Mouse (Mus musculus): ENCODE data around the gene Stat5a. TPM values are rescaled to one million over a fixed set of nuclear protein-coding genes. Genes with fewer than 3 reads are reported as not detected.

Gene Stat5a
- polyA plus RNA-seq, 1 experiment from 2014 or later, result 4.0 TPM

DNA sequence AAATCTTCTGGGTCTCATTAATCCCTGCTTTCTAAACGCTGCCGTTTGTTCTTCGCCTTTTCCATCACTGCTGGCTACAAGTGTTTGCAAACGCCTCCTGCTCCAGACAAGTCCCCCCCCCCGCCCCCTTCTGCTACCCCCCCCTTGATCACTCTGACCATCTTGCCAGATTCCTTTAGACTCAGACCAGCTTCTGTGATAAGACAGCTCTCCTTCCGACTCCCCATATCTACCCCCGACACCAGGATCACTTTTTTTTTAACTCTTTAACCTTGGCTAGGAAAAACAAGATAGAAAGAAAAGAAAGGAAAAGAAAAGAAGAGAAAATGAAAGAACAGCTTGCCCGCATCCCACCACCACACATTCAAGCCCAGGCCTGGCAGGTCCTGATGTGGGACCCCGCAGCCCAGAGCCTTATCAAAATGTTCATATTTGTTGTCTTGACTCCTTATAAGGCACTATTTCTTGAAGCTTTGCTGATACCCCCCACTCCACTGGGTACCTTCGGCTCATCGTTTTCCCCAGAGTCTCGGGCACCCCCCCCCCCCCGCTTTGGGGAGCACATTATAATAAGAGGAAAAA is 9.6 kb upstream of the Stat5a start:
- peak overlapping the region; percentile 85 for H3K4me2 ChIP-seq
- no peak for ATAC-seq (ENCODE audit: insufficient number of reproducible peaks, insufficient read depth, low FRiP score, low TSS enrichment, low read depth)
- H3K9me3 ChIP-seq, result no peaks in the 10 kb centered on the region
- no peaks in the 10 kb centered on the region for H3K36me3 ChIP-seq
- H3K4me3 ChIP-seq (replicated peaks), result peak overlapping the region; percentile 80
- peak overlapping the region; percentile 80; the same call in 1 of the 2 replicates for H3K27ac ChIP-seq
- H3K27me3 ChIP-seq, result peaks cover 24% of the 10 kb centered on the region
- WGBS, result 4% methylated on average over 13 of the region's 13 CpGs
- H3K4me1 ChIP-seq (replicated peaks), result peaks cover 22% of the 10 kb centered on the region
- H3K9ac ChIP-seq (replicated peaks), result peak overlapping the region; percentile 90

DNA sequence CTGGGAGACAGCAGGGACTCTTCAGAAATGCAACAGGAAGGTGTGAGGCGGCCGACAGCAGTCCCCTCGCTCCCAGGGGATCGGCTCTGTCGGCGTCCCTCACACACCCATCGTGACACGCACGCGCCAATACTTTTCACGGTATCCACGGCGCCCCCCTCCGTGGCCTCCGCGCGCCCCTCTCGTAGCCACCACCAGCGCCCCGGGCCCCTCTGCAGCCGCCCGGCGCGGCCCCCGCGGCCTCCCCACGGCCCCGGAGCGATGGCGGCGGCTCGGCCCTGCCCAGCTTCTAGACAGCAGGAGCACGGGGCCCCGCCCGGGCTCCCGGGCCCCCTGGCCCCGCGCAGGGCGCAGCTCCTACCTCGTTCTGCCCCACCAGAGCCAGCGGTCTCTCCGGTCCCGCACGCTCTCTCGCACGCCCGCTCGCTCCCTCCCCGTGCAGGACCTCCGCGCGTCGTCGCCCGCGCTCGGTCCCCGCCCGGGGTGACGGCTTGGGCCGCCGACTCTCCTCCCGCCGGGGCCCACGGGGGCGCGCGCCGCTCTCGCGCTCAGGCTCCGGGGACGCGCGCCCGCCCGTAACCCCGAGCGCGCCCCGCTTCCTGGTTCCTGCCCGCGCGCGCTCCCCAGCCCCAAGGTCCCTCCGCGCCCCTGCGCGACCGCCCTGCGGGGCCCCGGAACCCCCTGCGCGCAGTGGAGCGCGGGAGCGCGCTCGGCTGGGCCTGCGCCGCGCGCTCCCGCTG is 8.9 kb upstream of the Stat5a start, which contains the start of gene Stat5b:
Gene Stat5b (minus strand): TSS at position 687 of the 740 bp plus-strand sequence.
- ATAC-seq (ENCODE audit: insufficient number of reproducible peaks, insufficient read depth, low FRiP score, low TSS enrichment, low read depth), result peak; percentile 48; the same call in 1 of the 2 replicates
- H3K4me1 ChIP-seq (replicated peaks), result peaks cover 22% of the 10 kb centered on the region
- peak within 1 kb of the TSS; percentile 85 for H3K4me2 ChIP-seq
- peaks cover 26% of the 10 kb centered on the region for H3K27me3 ChIP-seq
- no peaks in the 10 kb centered on the region for H3K9me3 ChIP-seq
- peak within 1 kb of the TSS; percentile 80 for H3K4me3 ChIP-seq (replicated peaks)
- H3K36me3 ChIP-seq, result no peaks in the 10 kb centered on the region
- peak within 1 kb of the TSS; percentile 80 for H3K27ac ChIP-seq
- peak within 1 kb of the TSS; percentile 90 for H3K9ac ChIP-seq (replicated peaks)
- WGBS, result under 1% methylated on average over 97 of the region's 104 CpGs

- peaks cover 34% of the 10 kb centered on the region for H3K27me3 ChIP-seq
- H3K9ac ChIP-seq (replicated peaks), result peak overlapping the region; percentile 90
- 1% methylated on average over 33 of the region's 33 CpGs for WGBS
- H3K4me3 ChIP-seq (replicated peaks), result peak overlapping the region; percentile 80
- ATAC-seq (ENCODE audit: insufficient number of reproducible peaks, insufficient read depth, low FRiP score, low TSS enrichment, low read depth), result peak; percentile 33; the same call in 1 of the 2 replicates
- peak overlapping the region; percentile 85 for H3K4me2 ChIP-seq
- H3K4me1 ChIP-seq (replicated peaks), result peaks cover 22% of the 10 kb centered on the region
- H3K36me3 ChIP-seq, result no peaks in the 10 kb centered on the region
- H3K27ac ChIP-seq, result peak overlapping the region; percentile 80
- H3K9me3 ChIP-seq, result no peaks in the 10 kb centered on the region
Measured at GRCm38 (mm10) chr11:100850778-100851528, 8.2 kb upstream of the Stat5a start.

DNA sequence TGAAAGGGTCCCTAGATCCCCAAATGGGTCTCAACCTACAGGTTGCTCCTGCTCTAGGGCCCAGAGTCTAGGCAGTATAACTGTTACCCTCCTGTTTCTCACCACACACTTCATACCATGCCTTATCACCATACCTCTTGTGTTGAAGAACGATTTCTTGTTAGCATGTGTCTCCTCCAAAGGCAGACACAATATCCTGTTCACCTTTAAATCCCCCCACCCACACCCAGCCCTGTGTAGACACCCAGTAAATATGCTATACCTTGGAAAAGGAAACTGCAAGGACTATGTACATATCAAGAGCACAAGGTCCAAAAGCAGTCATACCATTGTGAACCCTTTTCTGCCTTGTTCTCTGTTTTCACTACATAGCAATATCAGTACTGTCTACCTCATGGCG is 7.1 kb upstream of the Stat5a start:
- peaks cover 42% of the 10 kb centered on the region for H3K27me3 ChIP-seq
- H3K27ac ChIP-seq, result no peak overlapping the region
- 89% methylated on average over 2 of the region's 2 CpGs for WGBS
- no peak overlapping the region for H3K9ac ChIP-seq (replicated peaks)
- H3K4me3 ChIP-seq (replicated peaks), result no peak overlapping the region
- no peak for ATAC-seq (ENCODE audit: insufficient number of reproducible peaks, insufficient read depth, low FRiP score, low TSS enrichment, low read depth)
- no peaks in the 10 kb centered on the region for H3K9me3 ChIP-seq
- H3K4me1 ChIP-seq (replicated peaks), result peaks cover 22% of the 10 kb centered on the region
- H3K36me3 ChIP-seq, result no peaks in the 10 kb centered on the region
- H3K4me2 ChIP-seq, result no peak overlapping the region

GRCm38 (mm10) chr11:100853018-100853417 is 6.1 kb upstream of the Stat5a start:
- 73% methylated on average over 5 of the region's 5 CpGs for WGBS
- Histone ChIP-seq H3K27me3 (peaks cover 46% of the 10 kb centered on the region), H3K4me2 (no peak overlapping the region), H3K9me3 (no peaks in the 10 kb centered on the region), H3K27ac (no peak overlapping the region), H3K9ac (replicated peaks) (no peak overlapping the region), H3K4me3 (replicated peaks) (no peak overlapping the region), H3K4me1 (replicated peaks) (peaks cover 22% of the 10 kb centered on the region), H3K36me3 (no peaks in the 10 kb centered on the region)
- no peak for ATAC-seq (ENCODE audit: insufficient number of reproducible peaks, insufficient read depth, low FRiP score, low TSS enrichment, low read depth)

- H3K27me3 ChIP-seq, result peaks cover 58% of the 10 kb centered on the region
- H3K27ac ChIP-seq, result no peak overlapping the region
Measured at GRCm38 (mm10) chr11:100854268-100854667, 4.9 kb upstream of the Stat5a start.

DNA sequence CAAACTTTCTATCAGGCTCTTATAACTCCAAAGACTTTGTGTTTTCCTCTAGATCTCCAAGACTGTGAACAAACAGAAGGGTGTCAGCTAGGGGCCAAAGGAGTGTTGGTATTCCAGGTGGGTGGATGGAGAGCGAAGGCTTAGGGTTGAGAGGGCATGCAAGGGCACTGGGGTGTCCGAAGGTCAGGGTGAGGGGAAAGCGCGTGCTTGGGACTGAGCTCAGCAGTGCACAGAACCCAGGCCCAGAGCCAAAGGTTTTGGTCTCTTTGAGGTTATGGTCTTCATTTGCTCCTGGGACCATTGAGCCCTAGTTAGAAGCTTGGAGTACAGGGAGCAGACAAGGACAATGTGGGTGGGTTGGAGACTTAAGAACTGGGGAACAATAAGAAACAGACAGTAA is 4.0 kb upstream of the Stat5a start:
- Histone ChIP-seq H3K4me1 (replicated peaks) (peaks cover 9% of the 10 kb centered on the region), H3K27me3 (peaks cover 67% of the 10 kb centered on the region), H3K9ac (replicated peaks) (no peak overlapping the region), H3K4me2 (no peak overlapping the region), H3K4me3 (replicated peaks) (no peak overlapping the region), H3K36me3 (no peaks in the 10 kb centered on the region), H3K9me3 (no peaks in the 10 kb centered on the region), H3K27ac (no peak overlapping the region)
- no peak for ATAC-seq (ENCODE audit: insufficient number of reproducible peaks, insufficient read depth, low FRiP score, low TSS enrichment, low read depth)
- 89% methylated on average over 4 of the region's 4 CpGs for WGBS

More at GRCm38 (mm10) chr11:100854268-100854667, 4.9 kb upstream of the Stat5a start:
- H3K4me2 ChIP-seq, result no peak overlapping the region
- ATAC-seq (ENCODE audit: insufficient number of reproducible peaks, insufficient read depth, low FRiP score, low TSS enrichment, low read depth), result no peak
- no peaks in the 10 kb centered on the region for H3K9me3 ChIP-seq
- H3K9ac ChIP-seq (replicated peaks), result no peak overlapping the region
- H3K36me3 ChIP-seq, result no peaks in the 10 kb centered on the region
- H3K4me3 ChIP-seq (replicated peaks), result no peak overlapping the region
- 45% methylated on average over 4 of the region's 4 CpGs for WGBS
- H3K4me1 ChIP-seq (replicated peaks), result peaks cover 12% of the 10 kb centered on the region

- Histone ChIP-seq H3K9me3 (no peaks in the 10 kb centered on the region), H3K4me2 (no peak overlapping the region), H3K27me3 (peaks cover 86% of the 10 kb centered on the region), H3K4me3 (replicated peaks) (no peak overlapping the region), H3K4me1 (replicated peaks) (peaks cover 11% of the 10 kb centered on the region), H3K27ac (no peak overlapping the region), H3K36me3 (no peaks in the 10 kb centered on the region), H3K9ac (replicated peaks) (no peak overlapping the region)
- no peak for ATAC-seq (ENCODE audit: insufficient number of reproducible peaks, insufficient read depth, low FRiP score, low TSS enrichment, low read depth)
- 73% methylated on average over 6 of the region's 6 CpGs for WGBS
Measured at GRCm38 (mm10) chr11:100857960-100858359, 1.2 kb upstream of the Stat5a start.

GRCm38 (mm10) chr11:100859579-100860075 is 476 bp downstream of the Stat5a start:
- WGBS, result 37% methylated on average over 6 of the region's 6 CpGs
- no peak for ATAC-seq (ENCODE audit: insufficient number of reproducible peaks, insufficient read depth, low FRiP score, low TSS enrichment, low read depth)

DNA sequence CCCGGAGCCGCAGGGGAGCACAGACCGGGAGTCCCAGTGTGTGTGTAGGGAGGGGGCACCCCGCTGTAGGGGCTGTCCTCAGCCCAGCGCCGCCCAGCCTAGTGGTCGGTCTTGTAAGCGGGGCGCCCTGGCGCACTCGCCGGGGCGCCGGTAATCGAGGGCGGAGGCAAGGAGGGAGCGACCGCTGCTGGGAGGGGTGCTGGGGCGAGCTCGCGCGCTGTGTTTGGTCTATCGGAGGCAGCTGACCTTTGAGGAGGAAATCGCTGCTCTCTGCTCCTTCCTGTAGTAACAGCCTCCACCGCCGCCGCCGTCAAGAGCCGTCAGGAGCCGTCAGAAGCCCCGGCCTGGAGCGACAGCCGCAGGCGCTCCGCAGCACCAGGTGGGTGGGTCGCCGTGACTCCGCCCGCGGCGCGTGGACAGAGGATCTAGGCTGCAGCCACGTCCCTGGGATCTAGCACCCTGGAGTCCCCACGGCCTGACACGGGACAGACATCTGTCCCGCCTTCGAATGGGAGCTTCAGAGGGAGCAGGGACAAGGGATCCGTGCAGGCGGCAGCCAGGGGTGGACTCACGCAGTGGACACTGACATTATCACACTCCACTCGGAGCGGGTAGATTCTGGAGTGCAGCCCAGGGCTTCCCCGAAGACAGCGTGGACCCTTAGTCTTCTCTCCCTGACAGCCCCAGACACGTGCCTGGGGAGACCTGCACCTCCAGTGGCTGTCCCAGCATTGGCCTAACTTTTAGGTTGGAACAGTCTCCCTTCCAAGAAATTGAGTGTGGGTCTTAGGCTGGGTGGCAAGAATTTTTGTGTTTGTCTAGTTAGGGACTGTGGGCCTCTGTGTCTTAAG is 1.3 kb downstream of the Stat5a start:
- peak overlapping the region; percentile 64 for H3K9ac ChIP-seq (replicated peaks)
- no peaks in the 10 kb centered on the region for H3K9me3 ChIP-seq
- H3K27ac ChIP-seq, result 0 out of 2 replicates have a peak overlapping the region, but pooled peaks have one; percentile 23
- H3K4me1 ChIP-seq (replicated peaks), result peaks cover 11% of the 10 kb centered on the region
- H3K4me2 ChIP-seq, result peak overlapping the region; percentile 74
- H3K4me3 ChIP-seq (replicated peaks), result peak overlapping the region; percentile 57
- H3K27me3 ChIP-seq, result peaks cover 74% of the 10 kb centered on the region
- ATAC-seq (ENCODE audit: insufficient number of reproducible peaks, insufficient read depth, low FRiP score, low TSS enrichment, low read depth), result peak; percentile 79
- 3% methylated on average over 55 of the region's 55 CpGs for WGBS
- H3K36me3 ChIP-seq, result no peaks in the 10 kb centered on the region

More at GRCm38 (mm10) chr11:100859579-100860075, 476 bp downstream of the Stat5a start:
- peaks cover 11% of the 10 kb centered on the region for H3K4me1 ChIP-seq (replicated peaks)
- H3K4me3 ChIP-seq (replicated peaks), result peak overlapping the region; percentile 57
- H3K27me3 ChIP-seq, result peaks cover 78% of the 10 kb centered on the region
- H3K9ac ChIP-seq (replicated peaks), result peak overlapping the region; percentile 64
- H3K4me2 ChIP-seq, result peak overlapping the region; percentile 74
- no peak overlapping the region for H3K27ac ChIP-seq
- no peaks in the 10 kb centered on the region for H3K9me3 ChIP-seq
- no peaks in the 10 kb centered on the region for H3K36me3 ChIP-seq

All from limb, embryonic 12.5 days (tissue).